Mouse (Mus musculus) retina, postnatal 1 day (tissue): Measurements from ENCODE around the gene Sypl.
"Not testable (repeated sequence)": the region's sequence is repeated elsewhere in the genome, so short reads cannot be mapped to it uniquely, and the experiment has no call there.

Experiments used
- DNase-seq: peaks from one replicate; pipeline ENCODE4 v3.0.0-alpha.2; 2012

Gene Sypl

GRCm38 (mm10) chr12:32944884-32945454 lies 8.7 kb upstream of the Sypl start:
- DNase-seq: no peak

- DNase-seq: no peak
Observed at GRCm38 (mm10) chr12:32946376-32946775, 7.3 kb upstream of the Sypl start.

GRCm38 (mm10) chr12:32952416-32952815 lies 1.3 kb upstream of the Sypl start:
- DNase-seq: peak; percentile 36

- DNase-seq: no peak
Observed at GRCm38 (mm10) chr12:32953066-32953465, 625 bp upstream of the Sypl start.

GRCm38 (mm10) chr12:32954216-32955021 lies 728 bp downstream of the Sypl start:
- DNase-seq: no peak

- DNase-seq: no peak
Observed at GRCm38 (mm10) chr12:32955037-32955436, 1.3 kb downstream of the Sypl start.

GRCm38 (mm10) chr12:32957211-32957610 lies 3.5 kb downstream of the Sypl start:
- no peak for DNase-seq

- no peak for DNase-seq
Observed at GRCm38 (mm10) chr12:32962132-32962531, 8.4 kb downstream of the Sypl start.

- DNase-seq: no peak
Observed at GRCm38 (mm10) chr12:32963858-32964257, 10.2 kb downstream of the Sypl start.

GRCm38 (mm10) chr12:32972287-32972686 lies 18.6 kb downstream of the Sypl start:
- no peak for DNase-seq

GRCm38 (mm10) chr12:32974893-32975292 lies 21.2 kb downstream of the Sypl start:
- DNase-seq: no peak

GRCm38 (mm10) chr12:32975501-32975900 lies 21.8 kb downstream of the Sypl start:
- no peak for DNase-seq

GRCm38 (mm10) chr12:32982631-32983030 lies 28.9 kb downstream of the Sypl start:
- DNase-seq: no peak

GRCm38 (mm10) chr12:32983081-32983480 lies 29.4 kb downstream of the Sypl start:
- no peak for DNase-seq

GRCm38 (mm10) chr12:32986284-32986683 lies 32.6 kb downstream of the Sypl start:
- no peak for DNase-seq

GRCm38 (mm10) chr12:32989731-32990130 lies 36.0 kb downstream of the Sypl start:
- no peak for DNase-seq

GRCm38 (mm10) chr12:32994081-32994480 lies 40.4 kb downstream of the Sypl start:
- no peak for DNase-seq

GRCm38 (mm10) chr12:32995081-32995834 lies 41.6 kb downstream of the Sypl start:
- DNase-seq: no peak

GRCm38 (mm10) chr12:32998766-32999165 lies 45.1 kb downstream of the Sypl start:
- no peak for DNase-seq

- DNase-seq: not testable (repeated sequence)
Observed at GRCm38 (mm10) chr12:32999778-33000177, 46.1 kb downstream of the Sypl start.

- DNase-seq: no peak
Observed at GRCm38 (mm10) chr12:33000402-33000801, 46.7 kb downstream of the Sypl start.

GRCm38 (mm10) chr12:33003339-33003965 lies 49.8 kb downstream of the Sypl start:
- peak; percentile 51 for DNase-seq

GRCm38 (mm10) chr12:33005858-33006257 lies 52.2 kb downstream of the Sypl start:
- no peak for DNase-seq
